Mouse (Mus musculus): Measurements from ENCODE around the gene Vsnl1. TPM values are rescaled to one million over a fixed set of nuclear protein-coding genes. Genes with fewer than 3 reads are reported as not detected.
A peak's percentile ranks its signal among the peaks of the same experiment; 100 is the strongest.

The Vsnl1 gene
- total and polyA plus RNA-seq, 2 experiments = not detected

GRCm38 (mm10) chr12:11437907-11438447, 1.6 kb upstream of the Vsnl1 start:
- H3K4me3 ChIP-seq (ENCODE audit: insufficient read depth, low read depth, low read length) = no peak overlapping the region
- H3K4me1 ChIP-seq (ENCODE audit: control insufficient read depth, insufficient read depth, low read length) = peaks cover 4% of the 10 kb centered on the region
- no peak overlapping the region for H3K27ac ChIP-seq (replicated peaks; ENCODE audit: insufficient read depth, low read depth, low read length)
- H3K27me3 ChIP-seq (ENCODE audit: control insufficient read depth, insufficient read depth, low read length) = peaks cover 7% of the 10 kb centered on the region
- DNase-seq (ENCODE audit: extremely low read depth, low read depth, low spot score) = no peak
- TF ChIP-seq POLR2A (IDR thresholded peaks at IDR 0.05; ENCODE audit: extremely low read depth, insufficient read depth, low read length) = no peak
- no peak for TF ChIP-seq CTCF (IDR thresholded peaks at IDR 0.05; ENCODE audit: low read depth, low read length)
- no peaks in the 10 kb centered on the region for H3K36me3 ChIP-seq (ENCODE audit: control insufficient read depth, insufficient read depth, low read length)
- WGBS = 26% methylated on average over 23 of the region's 23 CpGs
- no peaks in the 10 kb centered on the region for H3K79me2 ChIP-seq (ENCODE audit: control insufficient read depth, insufficient read depth, low read length)
- H3K9ac ChIP-seq (ENCODE audit: low read depth, low read length) = no peak overlapping the region

- Histone ChIP-seq H3K4me3 (ENCODE audit: insufficient read depth, low read depth, low read length) (no peak overlapping the region), H3K4me1 (ENCODE audit: control insufficient read depth, insufficient read depth, low read length) (peaks cover 4% of the 10 kb centered on the region), H3K27ac (replicated peaks; ENCODE audit: insufficient read depth, low read depth, low read length) (no peak overlapping the region), H3K79me2 (ENCODE audit: control insufficient read depth, insufficient read depth, low read length) (no peaks in the 10 kb centered on the region), H3K9ac (ENCODE audit: low read depth, low read length) (no peak overlapping the region), H3K27me3 (ENCODE audit: control insufficient read depth, insufficient read depth, low read length) (peaks cover 7% of the 10 kb centered on the region), H3K36me3 (ENCODE audit: control insufficient read depth, insufficient read depth, low read length) (no peaks in the 10 kb centered on the region)
- peak; percentile 28 for DNase-seq (ENCODE audit: extremely low read depth, low read depth, low spot score)
- 16% methylated on average over 17 of the region's 17 CpGs for WGBS
- TF ChIP-seq POLR2A (IDR thresholded peaks at IDR 0.05; ENCODE audit: extremely low read depth, insufficient read depth, low read length) = no peak
- peak; percentile 71 for TF ChIP-seq CTCF (IDR thresholded peaks at IDR 0.05; ENCODE audit: low read depth, low read length)
Measured at GRCm38 (mm10) chr12:11437266-11437906, 973 bp upstream of the Vsnl1 start.

- H3K79me2 ChIP-seq (ENCODE audit: control insufficient read depth, insufficient read depth, low read length) = no peaks in the 10 kb centered on the region
- H3K27me3 ChIP-seq (ENCODE audit: control insufficient read depth, insufficient read depth, low read length) = peaks cover 7% of the 10 kb centered on the region
- peaks cover 4% of the 10 kb centered on the region for H3K4me1 ChIP-seq (ENCODE audit: control insufficient read depth, insufficient read depth, low read length)
- TF ChIP-seq POLR2A (IDR thresholded peaks at IDR 0.05; ENCODE audit: extremely low read depth, insufficient read depth, low read length) = no peak
- no peak for TF ChIP-seq CTCF (IDR thresholded peaks at IDR 0.05; ENCODE audit: low read depth, low read length)
- H3K27ac ChIP-seq (replicated peaks; ENCODE audit: insufficient read depth, low read depth, low read length) = no peak overlapping the region
- no peak overlapping the region for H3K9ac ChIP-seq (ENCODE audit: low read depth, low read length)
- DNase-seq (ENCODE audit: extremely low read depth, low read depth, low spot score) = no peak
- no peak overlapping the region for H3K4me3 ChIP-seq (ENCODE audit: insufficient read depth, low read depth, low read length)
- no peaks in the 10 kb centered on the region for H3K36me3 ChIP-seq (ENCODE audit: control insufficient read depth, insufficient read depth, low read length)
- WGBS = 4% methylated on average over 12 of the region's 12 CpGs
Measured at GRCm38 (mm10) chr12:11436023-11436350, 426 bp downstream of the Vsnl1 start.

- Histone ChIP-seq H3K9ac (ENCODE audit: low read depth, low read length) (no peak overlapping the region), H3K36me3 (ENCODE audit: control insufficient read depth, insufficient read depth, low read length) (no peaks in the 10 kb centered on the region), H3K79me2 (ENCODE audit: control insufficient read depth, insufficient read depth, low read length) (no peaks in the 10 kb centered on the region), H3K27ac (replicated peaks; ENCODE audit: insufficient read depth, low read depth, low read length) (no peak overlapping the region), H3K27me3 (ENCODE audit: control insufficient read depth, insufficient read depth, low read length) (peaks cover 7% of the 10 kb centered on the region), H3K4me1 (ENCODE audit: control insufficient read depth, insufficient read depth, low read length) (peaks cover 4% of the 10 kb centered on the region), H3K4me3 (ENCODE audit: insufficient read depth, low read depth, low read length) (no peak overlapping the region)
- whole genome bisulfite sequencing = 14% methylated on average over 15 of the region's 15 CpGs
- no peak for DNase-seq (ENCODE audit: extremely low read depth, low read depth, low spot score)
- no peak for TF ChIP-seq CTCF (IDR thresholded peaks at IDR 0.05; ENCODE audit: low read depth, low read length)
- no peak for TF ChIP-seq POLR2A (IDR thresholded peaks at IDR 0.05; ENCODE audit: extremely low read depth, insufficient read depth, low read length)
Measured at GRCm38 (mm10) chr12:11435246-11436022, 979 bp downstream of the Vsnl1 start.

- no peak for TF ChIP-seq CTCF (IDR thresholded peaks at IDR 0.05; ENCODE audit: low read depth, low read length)
- TF ChIP-seq POLR2A (IDR thresholded peaks at IDR 0.05; ENCODE audit: extremely low read depth, insufficient read depth, low read length) = no peak
- H3K27me3 ChIP-seq (ENCODE audit: control insufficient read depth, insufficient read depth, low read length) = peaks cover 7% of the 10 kb centered on the region
- WGBS = 72% methylated on average over 8 of the region's 8 CpGs
Measured at GRCm38 (mm10) chr12:11434446-11434845, 2.0 kb downstream of the Vsnl1 start.

More at GRCm38 (mm10) chr12:11434446-11434845, 2.0 kb downstream of the Vsnl1 start:
- Histone ChIP-seq H3K4me3 (ENCODE audit: insufficient read depth, low read depth, low read length) (no peak overlapping the region), H3K9ac (ENCODE audit: low read depth, low read length) (no peak overlapping the region), H3K27ac (replicated peaks; ENCODE audit: insufficient read depth, low read depth, low read length) (no peak overlapping the region), H3K4me1 (ENCODE audit: control insufficient read depth, insufficient read depth, low read length) (peaks cover 4% of the 10 kb centered on the region), H3K36me3 (ENCODE audit: control insufficient read depth, insufficient read depth, low read length) (no peaks in the 10 kb centered on the region), H3K79me2 (ENCODE audit: control insufficient read depth, insufficient read depth, low read length) (no peaks in the 10 kb centered on the region)
- DNase-seq (ENCODE audit: extremely low read depth, low read depth, low spot score) = no peak
